Mouse (Mus musculus) embryonic fibroblast, embryonic 13.5 days (primary cell): Measurements from ENCODE around the gene Jtb.

ENCODE experiments used
- CTCF ChIP-seq: IDR thresholded peaks from 2 replicates; pipeline ENCODE4 v1.5.1; 2011; ENCODE audit warnings: mild to moderate bottlenecking, control low read depth, low read length, moderate library complexity, borderline replicate concordance; ENCODE audit not compliant: insufficient read depth
- POLR2A ChIP-seq: IDR thresholded peaks from 2 replicates; pipeline ENCODE4 v1.6.1; 2011; ENCODE audit warnings: low read depth, mild to moderate bottlenecking, control low read depth, low read length, moderate library complexity

DNA sequence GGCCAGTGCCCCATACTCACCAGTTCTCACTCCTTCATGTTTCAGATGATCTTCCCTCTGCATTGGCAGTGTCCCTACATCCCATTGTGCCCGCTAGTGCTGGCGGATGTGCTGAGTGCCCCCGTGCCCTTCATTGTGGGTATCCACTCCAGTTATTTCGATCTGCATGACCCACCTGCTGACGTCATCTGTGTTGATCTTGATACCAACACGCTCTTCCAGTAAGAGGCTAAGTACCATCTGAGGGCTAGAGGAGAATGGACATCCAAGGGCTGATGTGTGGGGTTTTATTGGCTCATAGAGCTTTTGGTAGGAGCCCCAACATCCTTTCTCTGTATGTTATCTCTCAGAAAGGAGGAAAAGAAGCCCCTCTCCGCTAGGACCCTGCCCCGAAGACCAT, 39.4 kb downstream of the Jtb start:
- no peak for TF ChIP-seq CTCF
- TF ChIP-seq POLR2A = no peak
